Mouse (Mus musculus): Measurements from ENCODE around the gene Sez6l.

- TF ChIP-seq CTCF (IDR thresholded peaks at IDR 0.05; ENCODE audit: extremely low read depth, insufficient read depth, low read length) (no peak), POLR2A (IDR thresholded peaks at IDR 0.05; ENCODE audit: extremely low read depth, insufficient read depth, low read length) (no peak)
Measured at GRCm38 (mm10) chr5:112556640-112557039, 20.3 kb downstream of the Sez6l start.
